Mouse (Mus musculus) testis, postnatal 10 days (tissue): ENCODE measurements around the gene Vapa.
"Not testable (repeated sequence)": the region's sequence is repeated elsewhere in the genome, so short reads cannot be mapped to it uniquely, and the experiment has no call there.

ENCODE experiments used
- DNase-seq: peaks from one replicate; pipeline ENCODE4 v3.0.0; 2021; ENCODE audit warnings: low spot score

Vapa gene

DNA sequence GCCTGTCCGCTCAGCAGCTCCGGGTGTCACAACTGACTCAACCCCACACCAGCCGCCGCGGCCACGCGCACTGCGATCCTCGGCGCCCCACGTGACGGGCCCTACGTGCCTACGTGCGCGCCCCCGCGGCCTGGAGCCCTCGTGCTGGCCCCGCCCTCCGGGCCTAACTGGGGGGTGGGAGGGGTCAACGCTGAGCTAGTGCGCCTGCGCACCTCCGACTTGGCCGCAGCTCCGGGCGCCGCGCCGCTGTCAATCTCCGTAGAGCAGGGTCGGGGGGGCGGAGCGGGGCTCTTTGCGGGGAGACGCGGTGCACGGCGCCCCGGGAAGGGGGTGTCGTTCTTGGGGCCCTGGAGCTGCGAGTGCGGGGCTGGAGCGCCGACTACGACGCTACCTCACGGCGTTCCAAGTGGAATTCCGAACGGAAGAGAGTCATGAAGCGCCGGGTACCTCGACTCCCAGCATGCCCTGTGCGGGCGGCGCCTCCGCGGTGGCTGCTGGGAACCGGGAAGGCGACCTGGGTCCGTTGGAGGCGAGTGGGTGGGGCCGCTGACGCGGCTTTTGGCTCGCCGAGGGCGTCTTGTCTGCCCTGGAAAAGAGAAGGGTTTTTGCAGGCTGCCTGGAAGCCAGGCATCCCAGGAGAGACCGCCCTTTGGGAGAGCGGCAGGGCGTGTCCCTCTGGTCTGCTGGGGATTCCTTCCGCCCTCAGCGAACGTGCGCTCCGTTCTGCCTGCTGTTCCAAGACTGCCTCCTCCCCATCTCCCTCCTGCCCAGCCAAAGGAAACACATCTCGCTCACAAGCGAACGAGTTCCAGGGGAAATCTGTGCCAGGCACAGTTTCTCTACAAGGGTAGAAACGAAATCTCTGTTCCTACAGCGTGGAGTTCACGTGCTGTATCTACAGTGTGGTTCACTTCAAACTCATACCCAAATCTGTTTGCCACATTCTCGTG, at the start of gene Vapa:
Gene Vapa (minus strand): TSS at position 93 of the 950 bp plus-strand sequence.
- peak; percentile 99 for DNase-seq

DNA sequence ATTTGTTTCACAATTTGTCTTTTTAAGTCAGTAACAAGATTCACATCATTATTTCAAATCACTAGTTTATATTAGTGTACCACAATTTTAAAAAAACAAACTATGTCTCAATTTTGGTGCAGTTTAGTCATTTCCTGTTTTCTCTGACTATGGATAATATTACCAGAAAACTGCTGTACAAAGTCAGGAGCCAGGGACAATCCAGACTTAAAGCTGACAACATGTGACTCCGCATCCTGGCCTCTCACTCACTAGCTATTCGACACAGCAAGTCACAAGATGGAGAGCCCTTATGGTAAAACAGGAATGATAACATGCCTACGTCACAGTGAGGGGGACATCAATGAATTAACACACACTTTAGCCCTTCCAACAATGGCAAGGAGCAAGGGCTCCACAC, 49.3 kb upstream of the Vapa start:
- peak; percentile 13 for DNase-seq

DNA sequence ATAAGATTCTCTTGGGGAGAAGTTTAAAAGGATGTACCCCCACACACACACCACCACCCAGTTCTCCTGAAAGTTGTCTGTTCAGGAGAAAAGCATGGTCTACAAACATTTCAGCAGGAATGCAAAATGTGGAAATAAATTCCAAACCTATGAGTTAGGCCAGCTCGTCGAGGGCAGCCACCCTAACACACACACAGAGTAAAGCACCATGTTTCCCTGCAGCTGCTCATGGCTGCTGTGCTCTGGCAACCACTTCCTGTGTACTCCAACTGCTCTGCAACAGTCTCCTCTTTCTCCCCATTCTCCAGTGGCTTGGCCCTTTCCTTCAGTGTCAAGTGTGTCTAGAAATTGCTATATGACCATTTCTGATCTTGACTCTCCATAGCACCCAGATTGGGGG, 45.1 kb upstream of the Vapa start:
- DNase-seq = no peak

DNA sequence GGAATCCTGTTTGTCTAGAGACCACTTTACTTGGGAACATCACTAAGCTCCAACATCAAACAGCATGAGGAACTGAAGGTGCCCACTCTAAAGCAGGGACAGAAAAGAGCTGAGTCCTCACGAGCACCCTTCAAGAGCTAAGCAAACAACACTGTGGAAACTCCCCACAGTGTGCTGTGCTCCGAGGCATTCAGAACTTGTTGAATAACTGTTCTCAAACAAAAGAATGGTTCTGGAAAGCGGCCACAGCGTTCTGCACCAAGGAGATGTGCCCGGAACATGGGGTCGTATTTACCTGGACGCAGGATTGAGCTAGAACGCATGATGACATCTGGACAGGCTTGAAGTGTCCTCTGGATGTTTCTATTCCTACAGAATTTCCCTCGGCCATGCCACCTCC, 44.6 kb upstream of the Vapa start:
- no peak for DNase-seq

DNA sequence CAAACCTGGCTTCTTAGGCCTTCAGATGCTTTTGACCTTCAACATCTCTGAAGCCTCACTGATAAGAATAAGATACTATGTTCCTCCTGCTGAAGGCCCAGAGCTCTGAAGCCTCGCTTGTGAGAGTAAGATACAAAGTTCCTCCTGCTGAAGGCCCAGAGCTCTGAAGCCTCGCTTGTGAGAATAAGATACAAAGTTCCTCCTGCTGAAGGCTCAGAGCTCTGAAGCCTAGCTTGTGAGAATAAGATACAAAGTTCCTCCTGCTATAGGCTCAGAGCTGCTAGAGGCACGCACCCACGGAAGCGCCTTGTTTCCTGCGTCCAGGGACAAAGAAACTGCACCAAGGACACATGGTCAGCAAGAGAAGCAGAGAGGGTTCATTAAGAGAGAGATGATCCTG, 43.4 kb upstream of the Vapa start:
- DNase-seq = no peak

DNA sequence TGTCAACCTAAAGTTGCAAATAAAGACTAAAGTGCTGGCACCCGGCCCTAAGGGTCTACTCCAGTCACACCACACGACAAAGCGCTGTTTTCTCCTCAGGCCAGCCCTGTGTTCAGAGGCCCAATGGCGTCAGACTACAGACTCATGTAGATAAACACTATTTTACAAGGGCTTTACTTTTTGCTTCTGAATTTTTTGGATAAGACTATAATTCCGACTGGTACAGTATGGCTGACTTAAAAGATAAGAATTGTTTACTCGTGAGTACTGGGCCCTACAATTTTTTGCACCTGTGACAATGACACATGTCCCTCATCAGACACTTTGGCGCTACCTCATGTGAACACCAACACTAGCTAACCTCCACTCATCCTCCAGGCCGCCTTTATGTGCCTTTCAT, 42.7 kb upstream of the Vapa start:
- DNase-seq = no peak

DNA sequence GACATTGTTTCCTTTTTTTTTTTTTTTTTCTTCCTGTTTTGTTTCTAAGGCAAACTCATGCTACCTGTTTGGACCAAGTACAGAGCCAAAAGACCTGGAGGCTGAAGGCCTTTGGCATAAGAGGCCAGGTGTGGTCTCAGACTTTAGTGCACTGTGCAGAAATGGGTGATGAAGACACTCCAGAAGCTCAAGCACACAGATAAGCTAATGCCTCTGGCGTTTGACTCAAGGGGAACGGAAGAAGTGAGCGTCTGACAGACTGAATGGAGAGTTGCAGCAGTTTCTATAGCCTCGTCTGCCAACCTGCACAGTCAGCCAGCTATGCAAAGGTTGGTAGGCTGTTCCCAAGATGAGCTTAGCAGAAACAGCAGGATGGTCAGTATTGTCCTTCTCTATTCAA, 42.3 kb upstream of the Vapa start:
- DNase-seq = no peak

DNA sequence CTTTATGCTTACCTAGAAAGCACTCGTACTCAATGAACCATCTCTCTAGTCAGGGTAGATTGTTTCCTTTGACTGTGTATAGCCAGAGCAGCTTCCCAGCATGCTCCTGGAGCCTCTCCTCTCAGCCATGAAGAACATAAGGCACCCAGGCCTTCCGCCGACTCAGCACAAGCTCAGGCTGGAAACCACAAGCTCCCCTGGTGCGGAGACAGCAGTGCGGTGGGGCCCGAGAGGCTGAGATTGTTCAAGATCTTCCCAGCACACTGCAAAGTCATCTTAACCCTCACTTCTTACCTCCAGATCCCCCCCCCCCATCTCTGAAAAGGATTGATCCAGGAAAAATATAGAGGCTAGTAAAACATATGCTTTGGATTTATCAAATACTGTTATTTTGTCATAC, 37.2 kb upstream of the Vapa start:
- no peak for DNase-seq

DNA sequence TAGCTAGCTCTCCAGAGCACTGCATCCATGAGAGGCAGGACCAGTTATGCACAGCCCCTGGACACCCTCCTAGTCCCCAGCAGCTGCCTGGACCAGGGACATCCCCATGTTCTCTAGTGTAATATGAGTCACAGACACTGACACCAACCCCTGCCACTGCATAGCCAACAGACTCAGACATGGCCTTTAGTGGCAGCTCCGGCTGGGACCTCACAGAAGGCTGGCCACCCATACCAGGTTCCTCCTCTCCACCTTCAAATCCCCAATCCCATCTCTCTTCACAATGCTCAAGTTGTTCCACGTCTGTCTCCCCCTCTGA, 35.8 kb upstream of the Vapa start:
- DNase-seq = no peak

DNA sequence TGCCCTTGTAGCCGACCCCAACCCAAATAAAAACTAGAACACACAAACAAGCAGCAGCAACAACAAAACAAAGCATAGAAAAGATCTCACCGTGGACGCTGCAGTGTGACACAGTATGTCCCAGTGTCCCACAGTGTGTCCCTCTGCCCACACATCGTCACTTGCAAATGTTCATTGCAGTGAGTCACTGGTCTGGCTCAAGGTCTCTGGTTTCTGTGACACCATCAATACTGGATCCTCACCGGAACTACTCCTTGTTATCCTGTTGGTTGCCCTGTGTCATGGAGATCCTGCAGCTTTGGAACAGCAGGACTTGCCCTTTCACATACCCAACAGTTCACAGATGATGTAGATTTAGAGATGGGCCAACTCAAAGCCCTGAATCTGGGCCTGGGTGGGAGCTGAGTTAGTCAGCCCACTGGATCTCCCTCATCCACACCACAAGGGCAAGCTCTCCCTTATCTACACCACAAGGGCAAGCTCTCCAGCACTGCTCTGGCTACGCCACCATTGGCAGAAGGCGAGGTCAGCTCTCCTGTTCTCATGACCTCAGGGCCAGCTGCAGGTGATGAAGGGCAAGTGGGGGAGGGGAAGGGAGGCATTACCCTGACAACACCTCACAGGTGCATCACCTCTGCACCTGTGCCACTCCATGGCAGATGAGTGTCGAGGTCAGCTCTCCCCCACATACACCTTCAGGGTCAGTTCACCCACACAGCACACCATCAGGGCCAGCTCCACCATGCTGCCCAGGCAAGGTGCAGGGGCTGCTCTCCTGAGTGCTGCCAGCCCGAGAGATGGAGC, 35.2 kb upstream of the Vapa start:
- DNase-seq = no peak

DNA sequence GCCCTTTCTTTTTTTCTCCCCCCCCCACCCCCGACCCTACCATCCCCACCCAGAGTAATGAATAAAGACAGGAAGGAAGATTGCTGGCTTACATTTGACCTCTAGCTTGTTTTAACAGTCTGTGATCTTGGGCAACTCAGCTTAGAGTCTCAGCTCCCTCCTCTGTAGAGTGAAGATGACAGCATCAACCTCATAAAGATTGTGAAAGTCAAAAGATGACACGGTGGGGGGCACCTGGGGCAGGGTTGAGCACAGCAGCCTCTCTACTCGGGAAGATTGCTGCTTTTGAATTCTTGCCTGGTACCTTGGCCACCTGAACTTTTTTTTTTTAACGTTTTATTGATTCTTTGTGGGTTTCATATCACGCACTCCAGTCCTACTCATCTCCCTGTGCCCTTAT, 34.6 kb upstream of the Vapa start:
- DNase-seq = no peak

DNA sequence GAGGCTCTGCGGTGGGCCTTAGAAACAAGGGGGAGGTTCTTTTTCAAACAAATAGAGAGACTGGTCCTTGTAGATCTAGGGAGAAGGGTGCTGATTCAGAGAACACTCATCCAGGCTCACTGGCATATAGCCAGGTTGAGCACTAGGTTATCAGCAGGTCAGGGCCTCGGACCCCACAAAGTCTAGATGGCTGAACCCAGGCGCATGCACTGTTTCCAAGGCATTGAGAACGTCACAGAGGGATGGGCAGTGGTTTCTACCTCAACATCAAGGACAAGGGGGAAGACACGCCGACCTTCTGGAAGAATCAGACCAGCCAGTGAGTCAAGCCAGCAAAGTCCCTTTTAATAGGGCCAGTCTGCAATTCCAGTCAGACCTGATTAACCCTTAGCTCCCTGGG, 33.9 kb upstream of the Vapa start:
- DNase-seq = peak; percentile 62

DNA sequence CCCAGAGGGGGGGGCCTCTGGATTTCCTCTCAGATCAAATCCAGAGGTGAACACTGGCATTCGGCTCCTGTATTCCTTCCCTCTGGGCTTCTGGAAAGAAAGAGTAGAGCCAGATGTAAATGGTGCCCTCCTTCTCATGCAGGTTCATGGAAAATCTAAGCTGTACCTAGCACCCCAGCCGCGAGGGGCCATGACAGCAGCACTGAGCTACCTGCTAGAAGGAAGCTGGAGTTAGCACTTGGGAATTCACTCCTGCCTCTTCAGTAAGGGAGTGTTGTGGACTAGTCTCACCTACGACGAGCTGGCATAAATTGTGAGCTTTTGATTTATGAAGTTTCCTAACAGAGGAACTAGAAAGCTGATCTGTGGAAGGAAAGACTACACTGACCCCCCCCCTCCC, 30.2 kb upstream of the Vapa start:
- no peak for DNase-seq

DNA sequence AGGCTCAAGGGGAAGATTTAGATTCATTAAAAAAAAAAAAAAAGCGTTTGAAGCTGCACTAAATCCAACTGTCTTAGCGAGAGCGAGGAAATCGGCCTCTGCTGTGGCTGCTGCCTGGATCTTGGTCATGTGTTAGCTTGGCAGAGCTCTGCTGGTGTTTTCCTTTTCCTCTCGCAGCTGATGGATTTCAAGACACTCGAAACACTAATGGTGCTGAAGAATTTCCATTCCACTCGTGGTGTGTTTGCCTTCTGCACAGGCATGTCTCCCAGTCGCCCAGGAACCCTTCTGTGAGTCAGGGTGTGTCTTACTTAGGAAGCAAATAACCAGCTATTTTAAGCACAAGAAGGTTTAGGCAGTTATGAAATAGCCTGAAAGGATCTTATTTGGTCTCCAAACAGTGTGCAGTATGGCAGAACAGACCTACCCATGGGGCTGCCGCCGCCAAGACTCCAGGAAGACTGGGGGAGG, 29.7 kb upstream of the Vapa start:
- DNase-seq = no peak

DNA sequence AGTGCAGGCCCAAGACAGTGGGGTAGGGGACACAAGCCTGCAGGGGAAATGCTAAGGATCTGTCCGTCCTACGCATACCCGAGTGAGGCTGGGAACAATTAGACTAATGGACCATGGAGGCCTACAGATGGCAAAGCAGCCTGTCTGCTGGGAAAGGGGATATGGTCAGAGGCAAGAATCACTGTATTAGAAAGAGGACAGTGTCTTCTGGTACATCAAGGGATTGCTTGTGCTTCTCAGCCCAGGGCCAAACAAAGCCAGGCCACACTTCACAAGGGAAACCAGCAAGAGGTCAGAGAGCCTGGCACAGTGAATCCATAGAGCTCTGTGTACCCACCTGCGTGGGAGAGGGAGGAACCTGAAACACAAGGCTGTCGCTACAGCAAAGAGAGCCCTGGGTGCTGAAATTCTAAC, 29.2 kb upstream of the Vapa start:
- no peak for DNase-seq

DNA sequence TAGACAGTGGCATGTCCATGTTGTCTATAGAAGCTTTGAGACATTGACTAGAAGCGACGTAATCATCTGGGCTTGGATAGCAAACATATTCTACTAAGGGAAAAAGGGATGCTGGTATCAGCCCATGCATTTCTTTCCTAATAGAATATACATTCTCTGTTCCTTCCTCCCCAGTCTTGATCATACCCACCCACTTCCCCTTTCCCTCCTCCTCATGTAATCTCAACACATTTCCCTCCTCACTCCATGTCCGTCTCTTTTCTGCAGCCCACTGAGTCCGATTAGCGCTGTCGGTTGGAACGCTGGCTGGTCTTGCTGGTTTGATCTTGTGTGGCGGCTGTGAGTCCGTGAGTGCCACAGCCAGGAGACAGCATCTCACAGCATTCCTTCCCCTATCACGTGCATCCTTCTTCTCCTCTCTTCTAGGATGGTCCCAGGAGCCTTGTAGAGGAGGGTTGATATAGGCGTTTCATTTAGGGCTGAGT, 28.4 kb upstream of the Vapa start, which contains the start of gene Txndc2:
Gene Txndc2 (minus strand): TSS at position 435 of the 485 bp plus-strand sequence.
- no peak for DNase-seq

DNA sequence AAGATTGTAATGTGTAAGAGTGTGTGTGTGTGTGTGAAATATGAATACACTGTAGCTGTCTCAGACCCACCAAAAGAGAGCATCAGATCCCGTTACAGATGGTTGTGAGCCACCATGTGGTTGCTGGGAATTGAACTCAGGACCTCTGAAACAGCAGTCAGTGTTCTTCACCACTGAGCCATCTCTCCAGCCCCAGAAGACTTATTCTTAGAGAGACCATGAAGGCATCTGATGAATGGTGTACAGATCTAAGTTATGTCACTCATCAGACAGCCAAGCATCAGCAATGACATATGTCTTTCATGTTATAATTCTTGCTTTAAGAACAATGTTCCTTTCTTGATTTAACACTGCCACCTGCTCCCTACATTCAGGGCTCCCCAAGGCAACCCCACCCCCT, 25.8 kb upstream of the Vapa start:
- no peak for DNase-seq

DNA sequence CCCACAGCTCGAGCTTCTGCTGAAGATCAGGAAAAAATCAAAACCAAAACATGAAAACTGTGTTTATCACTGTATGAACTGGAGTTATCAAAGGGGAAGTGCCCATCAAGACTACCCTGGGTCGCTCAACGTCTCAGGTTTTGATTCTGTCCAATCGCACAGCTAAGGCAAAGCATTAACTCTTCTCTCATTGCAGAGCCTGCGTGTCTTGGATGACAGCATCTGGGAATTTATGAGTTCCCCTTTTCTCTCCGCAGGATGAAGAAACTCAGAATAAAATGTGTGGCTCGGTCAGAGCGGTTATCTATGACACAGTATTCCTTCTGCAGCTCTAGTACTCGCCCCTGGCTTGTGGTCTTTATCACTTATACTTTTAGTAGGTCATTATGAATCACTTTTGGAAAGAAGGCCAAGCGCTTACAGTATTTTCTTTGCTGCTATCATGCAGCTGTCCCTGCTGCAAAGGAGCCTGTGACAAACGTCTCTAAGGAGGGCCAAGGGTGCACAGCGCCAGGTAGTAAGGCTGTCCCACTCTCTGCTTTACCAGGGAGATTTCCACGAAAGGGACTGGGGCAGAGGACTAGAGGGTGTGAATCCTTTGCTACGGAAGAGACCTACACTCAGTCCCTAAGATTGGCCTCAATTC, 22.5 kb upstream of the Vapa start:
- no peak for DNase-seq

DNA sequence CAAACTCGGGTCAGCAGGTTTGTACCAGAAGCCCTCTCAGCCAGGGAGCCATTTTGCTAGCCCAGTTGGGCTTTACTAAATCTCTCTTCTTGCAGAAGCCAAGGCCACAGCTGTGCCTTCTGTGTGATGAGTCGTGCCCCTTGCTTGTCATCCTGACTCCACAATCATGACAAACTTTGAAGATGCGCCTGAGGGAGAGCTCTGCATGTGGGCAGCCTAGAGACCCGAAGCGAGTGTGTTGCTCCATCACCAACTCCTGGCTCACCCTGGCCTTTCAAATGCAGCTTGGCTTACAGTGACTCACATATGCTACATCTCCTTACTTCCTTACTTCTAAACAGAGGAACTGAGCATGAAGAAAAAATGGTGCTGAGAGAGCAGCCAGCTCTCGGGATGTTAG, 16.6 kb upstream of the Vapa start:
- DNase-seq = no peak

DNA sequence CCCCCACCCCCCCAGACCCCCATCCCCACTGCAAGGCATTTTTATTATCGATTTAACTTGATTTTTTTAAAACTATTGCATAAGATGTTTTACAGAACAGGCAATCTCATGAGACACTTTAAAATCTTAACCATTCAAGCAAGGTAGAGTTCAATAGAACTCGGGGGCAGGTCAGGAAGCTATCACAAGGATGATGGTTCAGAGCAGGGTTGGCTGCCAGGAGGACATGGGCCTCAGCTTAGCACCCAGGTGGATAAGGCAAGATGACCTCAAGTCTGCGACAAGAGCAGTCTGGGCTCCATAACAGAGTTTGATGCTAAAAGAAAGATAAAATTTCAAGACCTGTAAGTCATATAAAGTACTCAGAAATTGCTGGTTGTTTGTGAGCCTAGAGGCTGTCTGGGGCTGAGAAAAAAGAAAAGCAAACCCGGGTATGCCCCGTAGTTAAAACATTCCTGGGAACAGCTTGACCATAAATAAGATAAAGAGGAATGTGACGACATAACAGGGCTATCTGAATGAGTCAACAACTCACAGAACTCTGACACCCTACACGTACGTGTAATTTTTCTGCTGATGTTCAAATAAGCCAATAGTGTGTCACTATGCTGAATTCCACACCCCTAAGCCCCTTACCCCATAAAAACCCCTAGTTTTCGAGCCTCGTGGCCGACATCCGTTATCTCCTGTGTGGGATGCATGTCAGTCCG, 15.6 kb upstream of the Vapa start:
- DNase-seq = not testable (repeated sequence)

DNA sequence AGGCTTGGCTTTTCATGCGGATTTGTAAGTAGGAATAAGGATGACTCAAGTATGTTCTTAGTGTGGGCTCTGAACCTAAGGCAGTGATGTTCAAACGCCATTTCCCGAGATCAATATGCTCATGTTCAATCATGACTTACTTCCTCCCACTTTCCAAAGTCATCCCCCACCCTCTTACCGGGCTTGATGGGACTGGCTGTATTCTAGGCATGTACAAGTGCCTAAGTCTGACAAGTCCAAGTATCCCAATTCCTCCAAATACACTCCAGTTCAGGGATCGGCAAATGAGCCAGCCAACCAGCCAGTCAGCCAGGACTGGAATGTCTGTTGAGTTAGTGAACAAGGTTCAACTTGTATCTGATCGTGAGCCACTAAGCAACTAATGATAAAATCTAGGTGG, 12.9 kb upstream of the Vapa start:
- DNase-seq = no peak

DNA sequence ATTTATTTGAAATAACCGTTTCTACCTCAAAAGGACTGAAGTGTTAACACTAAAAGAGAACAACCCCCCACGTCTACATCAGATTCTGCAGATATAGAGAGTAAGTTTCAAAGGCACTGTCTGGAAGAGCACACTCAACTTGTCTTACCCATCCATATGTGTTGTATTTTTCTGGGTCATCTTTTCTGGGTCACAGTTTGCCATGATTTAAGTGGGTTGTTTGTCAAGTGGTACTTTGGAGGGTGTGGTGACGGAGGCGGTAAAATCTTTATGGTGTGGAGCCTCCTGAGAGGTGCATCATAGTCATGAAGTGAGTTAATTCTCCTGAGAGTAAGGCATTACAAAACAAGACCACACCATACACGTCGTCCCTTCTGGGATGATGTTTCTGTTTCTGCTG, 12.2 kb upstream of the Vapa start:
- DNase-seq = no peak
